Mouse (Mus musculus): Measurements from ENCODE around the gene Orai3. TPM values are rescaled to one million over a fixed set of nuclear protein-coding genes. Genes with fewer than 3 reads are reported as not detected.

Gene Orai3
- total RNA-seq (2023) = 6.8 TPM

GRCm38 (mm10) chr7:127769651-127770038, at the start of gene Orai3:
Gene Orai3, plus strand, starts transcription at chr7:127769815.

GRCm38 (mm10) chr7:127732066-127732465, 37.5 kb upstream of the Orai3 start, which contains the start of gene Ctf2:
Gene Ctf2, minus strand, starts transcription at chr7:127732166.

GRCm38 (mm10) chr7:127744366-127745045, 25.1 kb upstream of the Orai3 start, which contains the start of gene Fbxl19:
Gene Fbxl19, plus strand, starts transcription at chr7:127744543.

GRCm38 (mm10) chr7:127776426-127776825, 6.8 kb downstream of the Orai3 start, which contains the start of gene Setd1a:
Gene Setd1a, plus strand, starts transcription at chr7:127776670.

GRCm38 (mm10) chr7:127785308-127785707, 15.7 kb downstream of the Orai3 start, which contains the start of gene Gm49388:
Gene Gm49388, plus strand, starts transcription at chr7:127785608.

GRCm38 (mm10) chr7:127800435-127801009, 30.9 kb downstream of the Orai3 start, which contains the start of gene Hsd3b7:
Gene Hsd3b7, plus strand, starts transcription at chr7:127800604.

GRCm38 (mm10) chr7:127824176-127824871, 54.7 kb downstream of the Orai3 start, which contains the start of the genes Stx4a and Stx1b:
Gene Stx4a, plus strand, starts transcription at chr7:127824294.
Gene Stx1b, minus strand, starts transcription at chr7:127824549.

Other genes with a start within 250 kb of the Orai3 start
- 10.0 TPM for gene Tmem265, start 208.4 kb upstream of the Orai3 start, total RNA-seq (2023)
- gene Phkg2, start 196.5 kb upstream of the Orai3 start, total RNA-seq (2023) = 139 TPM
- gene Ccdc189, start 181.2 kb upstream of the Orai3 start, total RNA-seq (2023) = 0.38 TPM
- 138 TPM for gene Rnf40, start 181.0 kb upstream of the Orai3 start, total RNA-seq (2023)
- gene Zfp629, start 154.0 kb upstream of the Orai3 start, total RNA-seq (2023) = 2.9 TPM
- gene Bcl7c, start 60.9 kb upstream of the Orai3 start, total RNA-seq (2023) = 21.5 TPM
- gene Ctf1, start 57.1 kb upstream of the Orai3 start, total RNA-seq (2023) = not detected
- not detected for gene Ctf2, start 37.6 kb upstream of the Orai3 start, total RNA-seq (2023)
- gene Fbxl19, start 25.3 kb upstream of the Orai3 start, total RNA-seq (2023) = 5.2 TPM
- 85.9 TPM for gene Setd1a, start 6.9 kb downstream of the Orai3 start, total RNA-seq (2023)
- gene Gm49388, start 15.8 kb downstream of the Orai3 start, total RNA-seq (2023) = 0.79 TPM
- 4.5 TPM for gene Hsd3b7, start 30.8 kb downstream of the Orai3 start, total RNA-seq (2023)
- 106 TPM for gene Stx4a, start 54.5 kb downstream of the Orai3 start, total RNA-seq (2023)
- gene Stx1b, start 54.7 kb downstream of the Orai3 start, total RNA-seq (2023) = not detected
- 85.5 TPM for gene Zfp646, start 106.4 kb downstream of the Orai3 start, total RNA-seq (2023)
- 23.0 TPM for gene Zfp668, start 107.0 kb downstream of the Orai3 start, total RNA-seq (2023)
- gene Prss53, start 121.2 kb downstream of the Orai3 start, total RNA-seq (2023) = 0.35 TPM
- not detected for gene Gm21974, start 125.6 kb downstream of the Orai3 start, total RNA-seq (2023)
- 13.3 TPM for gene Vkorc1, start 125.8 kb downstream of the Orai3 start, total RNA-seq (2023)
- 21.5 TPM for gene Bckdk, start 134.3 kb downstream of the Orai3 start, total RNA-seq (2023)
- 40.6 TPM for gene Kat8, start 142.7 kb downstream of the Orai3 start, total RNA-seq (2023)
- not detected for gene Prss8, start 160.3 kb downstream of the Orai3 start, total RNA-seq (2023)
- 1.7 TPM for gene Prss36, start 176.9 kb downstream of the Orai3 start, total RNA-seq (2023)
- gene Fus, start 197.6 kb downstream of the Orai3 start, total RNA-seq (2023) = 1,107 TPM
- 47.8 TPM for gene Pycard, start 224.1 kb downstream of the Orai3 start, total RNA-seq (2023)
- 0.35 TPM for gene Trim72, start 234.1 kb downstream of the Orai3 start, total RNA-seq (2023)